Mouse (Mus musculus) effector memory CD4-positive, alpha-beta T cell, adult 7 months (primary cell): Measurements from ENCODE around the gene Vgll1. TPM values are rescaled to one million over a fixed set of nuclear protein-coding genes. Genes with fewer than 3 reads are reported as not detected.

ENCODE experiments used
- polyA plus RNA-seq: library from polyadenylated mRNA; unstranded; fragments of 100-300 nt; shearing (Covaris generic); gene quantifications from one replicate; pipeline ENCODE4 v1.2.1, GENCODE M21; 2017

Vgll1 gene
- not detected for polyA plus RNA-seq

GRCm38 (mm10) chrX:57087806-57088205 is at the start of gene Vgll1:
Gene Vgll1 (plus strand): TSS chrX:57088106.

DNA sequence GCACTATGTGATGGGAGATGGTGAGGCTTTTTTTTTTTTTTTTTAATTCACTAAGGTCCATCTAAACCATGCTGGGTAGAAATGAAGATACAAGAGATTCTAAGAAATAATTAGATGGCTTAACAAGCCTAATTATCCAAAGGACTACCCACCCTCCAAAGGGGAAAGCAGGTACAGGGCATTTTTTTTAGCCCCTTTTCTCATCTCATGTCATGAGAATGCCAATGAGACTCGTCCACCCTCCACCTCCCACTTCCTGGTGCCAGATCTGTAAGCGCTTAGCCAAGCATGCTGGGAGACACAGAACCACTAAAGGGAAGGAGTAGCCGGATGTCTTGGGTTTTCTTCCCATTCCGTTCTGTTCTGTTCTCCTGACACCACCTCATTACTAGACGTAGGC is 45.1 kb upstream of the Vgll1 start, which contains the start of gene Brs3:
Gene Brs3 (plus strand): TSS at position 301 of the 400 bp plus-strand sequence.

GRCm38 (mm10) chrX:57053174-57053992 is 34.5 kb upstream of the Vgll1 start, which contains the start of gene Htatsf1:
Gene Htatsf1 (plus strand): TSS chrX:57053583.

Other genes starting within 250 kb of the Vgll1 start
- not detected for gene Adgrg4, start 217.9 kb upstream of the Vgll1 start, polyA plus RNA-seq
- not detected for gene Brs3, start 45.0 kb upstream of the Vgll1 start, polyA plus RNA-seq
- gene Htatsf1, start 34.5 kb upstream of the Vgll1 start, polyA plus RNA-seq = 61.8 TPM
- 548 TPM for gene Cd40lg, start 124.0 kb downstream of the Vgll1 start, polyA plus RNA-seq